Mouse (Mus musculus) frontal cortex, postnatal 36 days (tissue): ENCODE results near the gene Sf3b4.
A peak's percentile ranks its signal among the peaks of the same experiment; 100 is the strongest.
"Not testable (repeated sequence)": the region's sequence is repeated elsewhere in the genome, so short reads cannot be mapped to it uniquely, and the experiment has no call there.

ENCODE experiments used
- DNase-seq, 2 experiments: peaks; one replicate each; pipeline ENCODE4 v3.0.0; 2022; ENCODE audit warnings: low spot score in 2 of 2

The Sf3b4 gene

GRCm38 (mm10) chr3:96173185-96173584 lies 1.1 kb downstream of the Sf3b4 start:
- DNase-seq = no peak

- DNase-seq = not testable (repeated sequence)
Observed at GRCm38 (mm10) chr3:96174042-96174441, 1.9 kb downstream of the Sf3b4 start.

- no peak for DNase-seq
Observed at GRCm38 (mm10) chr3:96175251-96175650, 3.1 kb downstream of the Sf3b4 start.

DNA sequence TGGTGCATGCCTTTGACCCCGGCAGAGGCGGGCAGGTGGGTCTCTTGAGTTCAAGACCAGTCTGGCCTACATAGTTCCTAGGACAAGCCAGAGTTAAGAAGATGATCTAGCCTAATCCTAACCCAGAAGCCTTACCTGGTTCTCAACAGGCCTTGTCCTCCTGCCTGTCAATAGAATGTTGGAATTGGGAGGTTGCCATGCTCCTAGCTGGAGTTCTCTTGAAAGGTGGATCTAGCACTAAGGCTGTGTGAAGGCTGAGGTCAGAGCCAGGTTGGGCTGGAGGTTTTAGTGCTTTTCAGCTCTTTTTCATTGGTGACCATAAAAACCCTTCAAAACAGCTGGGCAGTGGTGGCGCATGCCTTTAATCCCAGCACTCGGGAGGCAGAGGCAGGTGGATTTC lies 6.3 kb downstream of the Sf3b4 start:
- DNase-seq = no peak

DNA sequence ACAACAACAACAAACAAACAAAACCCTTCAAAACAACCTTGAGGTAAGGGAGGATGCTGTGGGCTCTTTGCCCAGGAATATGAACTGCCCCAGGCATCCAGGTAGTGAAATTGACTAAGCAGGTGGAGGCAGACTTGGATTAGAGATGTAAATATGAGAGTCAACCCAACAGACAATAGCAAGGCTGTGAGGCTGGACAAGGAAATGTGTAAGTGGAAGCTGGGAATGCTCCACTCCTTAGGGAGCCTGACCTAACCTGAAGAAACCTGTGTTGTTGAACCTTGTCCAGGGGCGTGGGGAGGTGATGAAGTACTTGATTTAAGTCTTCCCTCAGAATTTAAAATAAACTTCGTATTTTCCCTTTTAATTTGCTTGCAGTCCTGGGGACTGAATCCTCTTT lies 6.8 kb downstream of the Sf3b4 start:
- DNase-seq = no peak

GRCm38 (mm10) chr3:96179531-96179930 lies 7.4 kb downstream of the Sf3b4 start:
- DNase-seq = no peak

GRCm38 (mm10) chr3:96180727-96181477 lies 8.8 kb downstream of the Sf3b4 start, which contains the start of gene Sv2a:
Gene Sv2a, plus strand, starts transcription at chr3:96181151.
- peak; percentile 69 to 78 for DNase-seq

GRCm38 (mm10) chr3:96181510-96182381 lies 9.6 kb downstream of the Sf3b4 start:
- DNase-seq = peak in 1 of 2 experiments; percentile 44

GRCm38 (mm10) chr3:96182382-96182776 lies 10.2 kb downstream of the Sf3b4 start:
- peak; percentile 48 to 58 for DNase-seq

DNA sequence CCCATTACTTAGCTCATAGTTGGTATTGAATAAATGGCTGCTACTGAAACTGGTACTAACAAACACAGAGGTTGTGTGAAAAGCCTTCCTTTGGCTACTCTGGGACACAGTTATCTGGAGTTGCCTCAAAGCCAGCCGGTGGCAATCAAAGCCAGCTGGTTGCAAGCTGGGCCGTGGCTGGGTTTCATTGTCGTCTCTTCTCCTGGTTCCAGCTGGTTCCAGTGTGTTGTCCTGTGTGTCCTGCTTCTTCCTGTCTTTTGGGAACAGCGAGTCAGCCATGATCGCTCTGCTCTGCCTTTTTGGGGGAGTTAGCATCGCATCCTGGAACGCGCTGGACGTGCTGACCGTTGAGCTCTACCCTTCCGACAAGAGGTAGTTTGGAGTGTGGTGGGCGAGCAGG lies 20.8 kb downstream of the Sf3b4 start:
- DNase-seq = no peak

- DNase-seq = no peak
Observed at GRCm38 (mm10) chr3:96194966-96195365, 22.8 kb downstream of the Sf3b4 start.

DNA sequence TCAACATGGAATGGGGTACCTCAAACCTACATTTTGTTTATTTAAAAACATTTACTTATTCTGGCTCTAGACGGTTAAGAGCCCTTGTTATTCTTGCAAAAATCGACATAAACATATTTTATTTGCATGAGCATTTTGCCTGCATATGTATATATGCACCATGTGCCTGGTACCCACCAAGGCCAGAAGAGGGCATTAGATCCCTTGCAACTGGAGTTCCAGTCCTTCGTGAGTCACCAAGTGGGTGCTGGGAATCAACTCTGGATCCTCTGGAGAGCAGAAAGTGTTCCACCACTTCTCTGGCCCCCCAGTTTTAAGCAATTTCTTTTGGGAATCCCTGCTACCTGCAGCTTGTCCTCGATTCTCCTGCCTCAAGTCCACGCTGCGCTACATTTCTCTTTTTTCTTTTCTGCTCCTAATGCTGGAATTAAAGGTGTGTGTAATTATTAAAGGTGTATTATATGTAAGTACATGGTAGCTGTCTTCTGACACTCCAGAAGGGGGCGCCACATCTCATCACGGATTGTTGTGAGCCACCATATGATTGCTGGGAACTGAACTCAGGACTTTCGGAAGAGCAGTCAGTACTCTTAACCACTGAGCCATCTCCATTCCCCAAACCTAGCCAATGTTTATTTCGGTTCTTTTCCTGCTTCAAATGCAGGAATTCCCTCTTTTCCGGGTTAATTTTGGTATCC lies 23.6 kb downstream of the Sf3b4 start:
- DNase-seq = no peak

DNA sequence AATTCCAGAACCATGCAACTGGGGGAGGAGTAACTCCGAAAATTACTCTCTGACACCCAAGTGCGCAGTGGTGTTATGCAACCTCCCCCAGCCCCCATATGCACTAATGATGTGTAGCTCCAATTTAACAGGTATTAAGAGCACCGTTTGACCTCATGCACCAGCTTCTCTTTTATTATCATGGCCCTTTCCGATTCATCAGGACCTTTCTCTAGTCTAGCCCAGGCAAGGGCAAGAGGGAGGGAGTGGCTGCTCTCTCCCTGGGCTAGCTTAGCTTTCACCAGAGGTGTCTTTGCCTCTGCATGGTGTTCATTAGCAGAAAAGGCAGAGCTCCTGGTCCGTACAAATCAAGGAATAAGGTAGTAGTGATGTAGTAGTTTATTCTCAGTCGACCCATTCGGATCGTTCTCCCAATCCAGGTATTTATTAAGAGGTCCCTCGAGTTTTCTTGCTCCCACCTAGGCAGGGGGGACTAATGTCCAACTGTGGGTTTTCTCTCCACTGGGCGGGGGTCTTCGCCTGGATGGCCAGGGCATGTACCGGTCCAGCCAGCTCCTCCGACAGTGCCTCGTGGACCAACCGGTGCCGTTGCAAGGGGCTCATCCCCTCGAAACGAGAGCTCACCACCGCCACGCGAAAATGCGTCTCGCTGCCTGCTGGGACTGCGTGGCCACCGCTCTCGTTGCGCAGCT lies 24.5 kb downstream of the Sf3b4 start:
- peak in 1 of 2 experiments; percentile 29 for DNase-seq

DNA sequence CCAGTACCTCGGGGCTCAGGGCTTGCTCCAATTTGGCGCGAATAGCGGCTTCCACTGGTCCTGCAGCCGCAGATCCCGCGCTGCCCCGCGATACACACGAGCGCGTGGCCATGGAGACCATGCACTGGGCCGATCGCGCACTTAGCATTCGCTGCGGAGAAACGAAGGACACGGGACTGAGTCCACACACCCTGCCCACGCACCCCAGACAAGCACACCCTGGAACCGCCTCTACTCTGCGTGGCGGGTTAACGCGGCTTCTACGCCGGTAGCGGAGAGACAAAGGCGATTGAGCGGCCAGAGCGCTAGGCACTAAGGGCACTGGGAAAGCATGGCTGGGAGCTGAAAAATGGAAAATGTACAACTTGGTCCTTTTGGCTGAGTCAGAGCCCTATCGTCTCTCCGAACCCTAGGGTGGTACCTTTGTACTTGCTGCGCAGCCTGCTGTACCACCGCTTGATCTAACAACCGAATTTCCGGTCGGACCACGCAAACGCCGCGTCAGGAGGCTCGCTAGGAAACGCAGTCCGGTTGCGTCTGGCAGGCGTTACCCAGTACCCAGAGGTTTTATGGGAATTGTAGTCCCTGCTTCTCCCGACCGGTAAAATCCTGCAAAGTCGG lies 25.1 kb downstream of the Sf3b4 start:
- DNase-seq = peak; percentile 92 to 95

- no peak for DNase-seq
Observed at GRCm38 (mm10) chr3:96198181-96198580, 26.0 kb downstream of the Sf3b4 start.

DNA sequence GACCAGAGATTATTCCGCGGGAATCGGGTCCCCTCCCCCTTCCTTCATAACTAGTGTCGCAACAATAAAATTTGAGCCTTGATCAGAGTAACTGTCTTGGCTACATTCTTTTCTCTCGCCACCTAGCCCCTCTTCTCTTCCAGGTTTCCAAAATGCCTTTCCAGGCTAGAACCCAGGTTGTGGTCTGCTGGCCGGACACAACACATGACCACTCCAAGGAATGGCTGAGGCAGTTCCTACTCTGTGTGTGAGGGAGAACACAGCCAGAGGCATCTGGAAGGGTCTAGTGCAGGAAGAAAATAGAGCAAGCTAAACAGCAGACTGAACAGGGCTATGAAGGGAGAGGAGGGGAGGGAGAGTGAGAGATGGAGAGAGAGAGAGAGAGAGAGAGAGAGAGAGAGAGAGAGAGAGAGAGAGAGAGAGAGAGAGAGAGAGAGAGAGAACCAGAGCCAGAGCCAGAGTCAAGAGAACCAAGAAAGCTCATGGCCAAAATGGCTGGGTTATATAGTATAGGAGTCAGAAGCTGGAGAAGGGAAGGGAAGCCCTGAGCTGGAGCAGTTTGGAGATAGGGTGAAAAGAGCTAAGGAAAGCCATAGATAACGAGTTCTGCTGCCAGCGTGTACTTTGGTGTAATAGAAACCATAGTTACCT lies 26.6 kb downstream of the Sf3b4 start:
- not testable (repeated sequence) for DNase-seq

DNA sequence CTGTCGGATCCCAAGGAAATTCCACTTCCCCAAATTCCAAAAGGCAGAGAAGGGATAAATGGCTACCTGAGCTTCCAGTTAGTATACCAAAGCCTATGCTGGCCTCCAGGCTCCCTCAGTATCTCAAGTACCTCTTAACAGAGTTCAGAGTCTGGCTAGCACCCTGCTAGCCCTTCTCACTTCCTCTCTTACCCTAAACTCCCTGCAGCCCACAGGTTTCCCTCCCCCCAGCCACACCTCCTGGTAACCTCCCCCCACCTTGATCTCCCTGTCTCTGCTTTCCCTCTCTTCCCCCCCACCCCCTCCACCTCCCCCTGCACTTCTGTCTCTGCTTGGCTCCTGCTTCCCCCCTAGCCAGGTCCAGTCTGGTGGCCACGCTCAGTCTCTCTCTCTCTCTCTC lies 27.6 kb downstream of the Sf3b4 start:
- no peak for DNase-seq

- DNase-seq = no peak
Observed at GRCm38 (mm10) chr3:96207819-96208218, 35.7 kb downstream of the Sf3b4 start.

GRCm38 (mm10) chr3:96209242-96209641 lies 37.1 kb downstream of the Sf3b4 start:
- DNase-seq = no peak

DNA sequence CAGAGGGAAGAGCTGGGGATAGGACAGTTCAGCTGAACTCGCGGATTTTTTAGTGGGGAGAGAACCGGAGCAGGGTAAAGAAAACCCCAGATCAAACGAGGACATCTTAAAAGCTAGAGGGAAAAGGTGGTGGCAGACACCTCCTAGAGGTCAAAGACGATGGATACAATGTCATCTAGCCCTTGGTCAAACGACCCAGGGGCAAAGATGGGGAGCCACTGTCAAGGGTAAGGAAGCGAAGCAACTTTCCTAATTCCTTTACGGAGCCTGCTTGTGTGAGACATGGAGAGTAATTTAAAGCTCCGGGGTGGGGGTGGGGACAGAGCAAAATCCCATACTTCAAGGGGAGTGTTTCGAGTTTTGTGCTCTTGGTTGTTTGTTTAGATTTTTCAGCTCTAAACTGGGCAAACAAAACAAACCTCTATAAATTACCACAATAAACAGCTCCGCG lies 47.1 kb downstream of the Sf3b4 start:
- DNase-seq = peak in 1 of 2 experiments; percentile 42
